Mouse (Mus musculus): ENCODE data around the gene Sp1.
A peak's percentile ranks its signal among the peaks of the same experiment; 100 is the strongest.

Sp1 gene

GRCm38 (mm10) chr15:102399229-102400221 is 6.4 kb upstream of the Sp1 start:
- peak; percentile 89 for DNase-seq (ENCODE audit: low read depth)

- no peak for DNase-seq (ENCODE audit: low read depth)
These were observed 5.4 kb upstream of the Sp1 start for GRCm38 (mm10) chr15:102400476-102401045.

- no peak for DNase-seq (ENCODE audit: low read depth)
These were observed 4.7 kb upstream of the Sp1 start for GRCm38 (mm10) chr15:102401278-102401677.

- no peak for DNase-seq (ENCODE audit: low read depth)
These were observed 3.7 kb upstream of the Sp1 start for GRCm38 (mm10) chr15:102402210-102402609.

- no peak for DNase-seq (ENCODE audit: low read depth)
These were observed 1.1 kb upstream of the Sp1 start for GRCm38 (mm10) chr15:102404608-102405488.

- DNase-seq (ENCODE audit: low read depth): peak; percentile 86
These were observed 411 bp downstream of the Sp1 start for GRCm38 (mm10) chr15:102406196-102406911.

- DNase-seq (ENCODE audit: low read depth): no peak
These were observed 1.1 kb downstream of the Sp1 start for GRCm38 (mm10) chr15:102406912-102407580.

- DNase-seq (ENCODE audit: low read depth): no peak
These were observed 2.0 kb downstream of the Sp1 start for GRCm38 (mm10) chr15:102407681-102408557.

GRCm38 (mm10) chr15:102408558-102409130 is 2.7 kb downstream of the Sp1 start:
- DNase-seq (ENCODE audit: low read depth): no peak

- DNase-seq (ENCODE audit: low read depth): no peak
These were observed 3.3 kb downstream of the Sp1 start for GRCm38 (mm10) chr15:102409286-102409685.

- DNase-seq (ENCODE audit: low read depth): no peak
These were observed 5.1 kb downstream of the Sp1 start for GRCm38 (mm10) chr15:102411077-102411476.

- DNase-seq (ENCODE audit: low read depth): no peak
These were observed 7.7 kb downstream of the Sp1 start for GRCm38 (mm10) chr15:102413687-102414086.

GRCm38 (mm10) chr15:102417524-102417923 is 11.6 kb downstream of the Sp1 start:
- no peak for DNase-seq (ENCODE audit: low read depth)

- peak; percentile 47 for DNase-seq (ENCODE audit: low read depth)
These were observed 15.0 kb downstream of the Sp1 start for GRCm38 (mm10) chr15:102420986-102421385.

GRCm38 (mm10) chr15:102421437-102421836 is 15.5 kb downstream of the Sp1 start:
- peak; percentile 87 for DNase-seq (ENCODE audit: low read depth)

- DNase-seq (ENCODE audit: low read depth): peak; percentile 60
These were observed 17.8 kb downstream of the Sp1 start for GRCm38 (mm10) chr15:102423602-102424240.

GRCm38 (mm10) chr15:102424657-102425056 is 18.7 kb downstream of the Sp1 start:
- DNase-seq (ENCODE audit: low read depth): no peak

GRCm38 (mm10) chr15:102426963-102427362 is 21.0 kb downstream of the Sp1 start:
- no peak for DNase-seq (ENCODE audit: low read depth)

- no peak for DNase-seq (ENCODE audit: low read depth)
These were observed 26.1 kb downstream of the Sp1 start for GRCm38 (mm10) chr15:102432046-102432445.

Data from 416B (cell line).